Mouse (Mus musculus): ENCODE results near the gene Foxn1. TPM values are rescaled to one million over a fixed set of nuclear protein-coding genes. Genes with fewer than 3 reads are reported as not detected.

Foxn1 gene
- polyA plus RNA-seq (2014; fragmentation: Illumina TruSeq; extraction: RNeasy Lipid Tissue Mini Kit (QIAGEN cat#74804); ENCODE audit: low read depth, low replicate concordance): not detected

GRCm38 (mm10) chr11:78386508-78387043, at the start of gene Foxn1:
Gene Foxn1 (minus strand): TSS chr11:78386558.

GRCm38 (mm10) chr11:78422055-78422819, 35.9 kb upstream of the Foxn1 start, which contains the start of gene Slc13a2:
Gene Slc13a2 (minus strand): TSS chr11:78422217.

GRCm38 (mm10) chr11:78343381-78344327, 42.7 kb downstream of the Foxn1 start, which contains the start of gene Unc119:
Gene Unc119 (plus strand): TSS chr11:78343482.

GRCm38 (mm10) chr11:78327634-78328511, 58.5 kb downstream of the Foxn1 start, which contains the start of gene Pigs:
Gene Pigs (plus strand): TSS chr11:78328415.

GRCm38 (mm10) chr11:78322860-78323259, 63.5 kb downstream of the Foxn1 start, which contains the start of gene Aldoc:
Gene Aldoc (plus strand): TSS chr11:78322968.

Other genes starting within 250 kb of the Foxn1 start
- gene Traf4, start 221.0 kb downstream of the Foxn1 start, polyA plus RNA-seq (2014; fragmentation: Illumina TruSeq; extraction: RNeasy Lipid Tissue Mini Kit (QIAGEN cat#74804); ENCODE audit: low read depth, low replicate concordance): 5.6 TPM
- 4.2 TPM for gene Nek8, start 209.9 kb downstream of the Foxn1 start, polyA plus RNA-seq (2014; fragmentation: Illumina TruSeq; extraction: RNeasy Lipid Tissue Mini Kit (QIAGEN cat#74804); ENCODE audit: low read depth, low replicate concordance)
- gene Tlcd1, start 209.8 kb downstream of the Foxn1 start, polyA plus RNA-seq (2014; fragmentation: Illumina TruSeq; extraction: RNeasy Lipid Tissue Mini Kit (QIAGEN cat#74804); ENCODE audit: low read depth, low replicate concordance): 12.8 TPM
- gene Rpl23a, start 203.0 kb downstream of the Foxn1 start, polyA plus RNA-seq (2014; fragmentation: Illumina TruSeq; extraction: RNeasy Lipid Tissue Mini Kit (QIAGEN cat#74804); ENCODE audit: low read depth, low replicate concordance): 1,229 TPM
- gene Rab34, start 198.1 kb downstream of the Foxn1 start, polyA plus RNA-seq (2014; fragmentation: Illumina TruSeq; extraction: RNeasy Lipid Tissue Mini Kit (QIAGEN cat#74804); ENCODE audit: low read depth, low replicate concordance): 15.8 TPM
- 2.3 TPM for gene Proca1, start 193.2 kb downstream of the Foxn1 start, polyA plus RNA-seq (2014; fragmentation: Illumina TruSeq; extraction: RNeasy Lipid Tissue Mini Kit (QIAGEN cat#74804); ENCODE audit: low read depth, low replicate concordance)
- 70.7 TPM for gene Sdf2, start 140.8 kb downstream of the Foxn1 start, polyA plus RNA-seq (2014; fragmentation: Illumina TruSeq; extraction: RNeasy Lipid Tissue Mini Kit (QIAGEN cat#74804); ENCODE audit: low read depth, low replicate concordance)
- 25.6 TPM for gene Supt6, start 140.6 kb downstream of the Foxn1 start, polyA plus RNA-seq (2014; fragmentation: Illumina TruSeq; extraction: RNeasy Lipid Tissue Mini Kit (QIAGEN cat#74804); ENCODE audit: low read depth, low replicate concordance)
- gene 2610507B11Rik, start 124.8 kb downstream of the Foxn1 start, polyA plus RNA-seq (2014; fragmentation: Illumina TruSeq; extraction: RNeasy Lipid Tissue Mini Kit (QIAGEN cat#74804); ENCODE audit: low read depth, low replicate concordance): 147 TPM
- 0.45 TPM for gene BC030499, start 95.7 kb downstream of the Foxn1 start, polyA plus RNA-seq (2014; fragmentation: Illumina TruSeq; extraction: RNeasy Lipid Tissue Mini Kit (QIAGEN cat#74804); ENCODE audit: low read depth, low replicate concordance)
- 0.37 TPM for gene Spag5, start 85.0 kb downstream of the Foxn1 start, polyA plus RNA-seq (2014; fragmentation: Illumina TruSeq; extraction: RNeasy Lipid Tissue Mini Kit (QIAGEN cat#74804); ENCODE audit: low read depth, low replicate concordance)
- 0.63 TPM for gene Aldoc, start 63.6 kb downstream of the Foxn1 start, polyA plus RNA-seq (2014; fragmentation: Illumina TruSeq; extraction: RNeasy Lipid Tissue Mini Kit (QIAGEN cat#74804); ENCODE audit: low read depth, low replicate concordance)
- gene Pigs, start 58.1 kb downstream of the Foxn1 start, polyA plus RNA-seq (2014; fragmentation: Illumina TruSeq; extraction: RNeasy Lipid Tissue Mini Kit (QIAGEN cat#74804); ENCODE audit: low read depth, low replicate concordance): 23.8 TPM
- gene Unc119, start 43.1 kb downstream of the Foxn1 start, polyA plus RNA-seq (2014; fragmentation: Illumina TruSeq; extraction: RNeasy Lipid Tissue Mini Kit (QIAGEN cat#74804); ENCODE audit: low read depth, low replicate concordance): 6.7 TPM
- not detected for gene Slc13a2, start 35.7 kb upstream of the Foxn1 start, polyA plus RNA-seq (2014; fragmentation: Illumina TruSeq; extraction: RNeasy Lipid Tissue Mini Kit (QIAGEN cat#74804); ENCODE audit: low read depth, low replicate concordance)
- gene Slc46a1, start 79.1 kb upstream of the Foxn1 start, polyA plus RNA-seq (2014; fragmentation: Illumina TruSeq; extraction: RNeasy Lipid Tissue Mini Kit (QIAGEN cat#74804); ENCODE audit: low read depth, low replicate concordance): 2.9 TPM
- 0.18 TPM for gene Sarm1, start 111.2 kb upstream of the Foxn1 start, polyA plus RNA-seq (2014; fragmentation: Illumina TruSeq; extraction: RNeasy Lipid Tissue Mini Kit (QIAGEN cat#74804); ENCODE audit: low read depth, low replicate concordance)
- 27.3 TPM for gene Vtn, start 112.5 kb upstream of the Foxn1 start, polyA plus RNA-seq (2014; fragmentation: Illumina TruSeq; extraction: RNeasy Lipid Tissue Mini Kit (QIAGEN cat#74804); ENCODE audit: low read depth, low replicate concordance)
- gene Sebox, start 116.9 kb upstream of the Foxn1 start, polyA plus RNA-seq (2014; fragmentation: Illumina TruSeq; extraction: RNeasy Lipid Tissue Mini Kit (QIAGEN cat#74804); ENCODE audit: low read depth, low replicate concordance): not detected
- 18.0 TPM for gene Tmem199, start 125.6 kb upstream of the Foxn1 start, polyA plus RNA-seq (2014; fragmentation: Illumina TruSeq; extraction: RNeasy Lipid Tissue Mini Kit (QIAGEN cat#74804); ENCODE audit: low read depth, low replicate concordance)
- gene Poldip2, start 125.6 kb upstream of the Foxn1 start, polyA plus RNA-seq (2014; fragmentation: Illumina TruSeq; extraction: RNeasy Lipid Tissue Mini Kit (QIAGEN cat#74804); ENCODE audit: low read depth, low replicate concordance): 133 TPM
- gene Tnfaip1, start 149.8 kb upstream of the Foxn1 start, polyA plus RNA-seq (2014; fragmentation: Illumina TruSeq; extraction: RNeasy Lipid Tissue Mini Kit (QIAGEN cat#74804); ENCODE audit: low read depth, low replicate concordance): 44.0 TPM
- 60.0 TPM for gene Ift20, start 149.8 kb upstream of the Foxn1 start, polyA plus RNA-seq (2014; fragmentation: Illumina TruSeq; extraction: RNeasy Lipid Tissue Mini Kit (QIAGEN cat#74804); ENCODE audit: low read depth, low replicate concordance)
- 9.1 TPM for gene Tmem97, start 164.2 kb upstream of the Foxn1 start, polyA plus RNA-seq (2014; fragmentation: Illumina TruSeq; extraction: RNeasy Lipid Tissue Mini Kit (QIAGEN cat#74804); ENCODE audit: low read depth, low replicate concordance)

All from heart, adult 10 weeks (tissue).